26 mouse cellular contexts compared by ENCODE assay signal in the genomic region with DNA sequence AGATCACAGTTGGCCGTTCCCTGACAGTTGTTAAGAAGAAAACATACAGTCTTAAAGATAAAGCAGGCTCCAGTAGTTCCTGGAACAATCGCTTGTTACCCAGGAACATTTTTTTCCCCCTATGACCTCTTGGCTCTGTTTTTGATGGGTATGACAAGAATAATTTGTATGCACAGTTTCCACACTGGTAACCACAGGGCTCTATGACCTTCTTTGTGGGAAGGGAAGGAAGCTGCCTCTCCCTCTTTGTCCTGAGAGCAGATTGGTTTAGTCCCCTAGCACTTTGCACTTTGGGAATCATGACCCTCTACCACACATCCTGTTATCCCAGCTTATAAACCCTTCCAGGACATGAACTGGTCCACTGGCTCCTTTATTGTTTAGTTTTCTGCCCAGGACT.
"Had no signal": no experiment of that assay in that cellular context is flagged by ENCODE, and none has a peak within 500 bp of the region (broad histone marks: within the 10 kb centered on the region; RNA-seq: fewer than 3 reads in every experiment).

No protein-coding gene starts in this region.

- H3K27me3 ChIP-seq: heart, embryonic 13.5 days; heart, embryonic 15.5 days; intestine, embryonic 15.5 days; limb, embryonic 12.5 days; liver, embryonic 13.5 days; liver, embryonic 15.5 days had no signal

- DNase-seq: gastrocnemius, postnatal 14 days; gastrocnemius, postnatal 36 days; heart, adult 2 months; heart, postnatal 14 days; heart, postnatal 36 days; kidney, adult 18-20 months; kidney, postnatal 25 days; kidney, postnatal 4 days; liver; liver, embryonic 13.5 days had no signal

- ATAC-seq: hindbrain, embryonic 16.5 days; inflammation-experienced regulatory T-cells, adult 6 months; intestine, embryonic 15.5 days; intestine, postnatal 0 days had no signal

- H3K9ac ChIP-seq: heart, embryonic 13.5 days; heart, embryonic 15.5 days; hindbrain, embryonic 12.5 days; hindbrain, embryonic 14.5 days; intestine, embryonic 15.5 days; limb, embryonic 12.5 days; liver, embryonic 13.5 days; liver, embryonic 15.5 days had no signal

- H3K4me1 ChIP-seq: heart, embryonic 13.5 days; heart, embryonic 15.5 days; hindbrain, embryonic 12.5 days; intestine, embryonic 15.5 days; limb, embryonic 10.5 days; liver, embryonic 13.5 days; liver, embryonic 15.5 days had no signal

- H3K36me3 ChIP-seq: heart, embryonic 13.5 days; heart, embryonic 15.5 days; hindbrain, embryonic 12.5 days; intestine, embryonic 15.5 days; limb, embryonic 10.5 days; limb, embryonic 12.5 days; liver, embryonic 13.5 days; liver, embryonic 15.5 days had no signal

- H3K9me3 ChIP-seq: heart, embryonic 13.5 days; heart, embryonic 15.5 days; hindbrain, embryonic 12.5 days; intestine, embryonic 15.5 days; limb, embryonic 10.5 days; limb, embryonic 12.5 days; liver, embryonic 13.5 days; liver, embryonic 15.5 days had no signal

- H3K4me3 ChIP-seq: heart, adult 2 months; heart, embryonic 13.5 days; heart, embryonic 15.5 days; hindbrain, embryonic 12.5 days; intestine, embryonic 15.5 days; layer of hippocampus, adult 2 months; left cerebral cortex, adult 2 months; limb, embryonic 10.5 days; limb, embryonic 12.5 days; liver, embryonic 13.5 days; liver, embryonic 15.5 days had no signal

- H3K4me2 ChIP-seq: heart, embryonic 11.5 days; heart, embryonic 13.5 days; heart, embryonic 15.5 days; hindbrain, embryonic 12.5 days; hindbrain, embryonic 14.5 days; intestine, embryonic 15.5 days; limb, embryonic 12.5 days; liver, embryonic 11.5 days; liver, embryonic 13.5 days; liver, embryonic 15.5 days had no signal

- H3K27ac ChIP-seq: heart, adult 2 months; heart, embryonic 13.5 days; heart, embryonic 15.5 days; hindbrain, embryonic 12.5 days; hindbrain, embryonic 14.5 days; intestine, embryonic 15.5 days; kidney, postnatal 0 days; layer of hippocampus, adult 2 months; left cerebral cortex, adult 2 months; limb, embryonic 10.5 days; limb, embryonic 12.5 days; liver, embryonic 13.5 days; liver, embryonic 15.5 days had no signal
